Mouse (Mus musculus) layer of hippocampus, adult 2 months (tissue): ENCODE data around the gene Zbtb43. TPM values are rescaled to one million over a fixed set of nuclear protein-coding genes. Genes with fewer than 3 reads are reported as not detected.
A peak's percentile ranks its signal among the peaks of the same experiment; 100 is the strongest.

Source experiments
- DNase-seq, 2 experiments: peaks; one replicate each; pipeline ENCODE4 v3.0.0; 2022; ENCODE audit warnings: low spot score in 2 of 2
- H3K27ac ChIP-seq: fragments of 200-600 bp; 2 replicates; pipeline ENCODE4 v1.8.1; 2022
- H3K4me3 ChIP-seq: fragments of 200-600 bp; 2 replicates; pipeline ENCODE4 v1.8.1; 2022; ENCODE audit warnings: mild to moderate bottlenecking
- CTCF ChIP-seq: fragments of 200-600 bp; conservative IDR thresholded peaks from 2 replicates; pipeline ENCODE4 v1.8.1; 2022; ENCODE audit warnings: antibody characterized with exemption, mild to moderate bottlenecking, moderate library complexity
- total RNA-seq, 2 experiments: library from RNA; stranded (reverse); gene quantifications; 2 replicates each; pipeline ENCODE4 v1.2.3; 2021

The Zbtb43 gene
- total RNA-seq, 2 experiments from 2014 or later = 24.1 to 27.4 TPM

DNA sequence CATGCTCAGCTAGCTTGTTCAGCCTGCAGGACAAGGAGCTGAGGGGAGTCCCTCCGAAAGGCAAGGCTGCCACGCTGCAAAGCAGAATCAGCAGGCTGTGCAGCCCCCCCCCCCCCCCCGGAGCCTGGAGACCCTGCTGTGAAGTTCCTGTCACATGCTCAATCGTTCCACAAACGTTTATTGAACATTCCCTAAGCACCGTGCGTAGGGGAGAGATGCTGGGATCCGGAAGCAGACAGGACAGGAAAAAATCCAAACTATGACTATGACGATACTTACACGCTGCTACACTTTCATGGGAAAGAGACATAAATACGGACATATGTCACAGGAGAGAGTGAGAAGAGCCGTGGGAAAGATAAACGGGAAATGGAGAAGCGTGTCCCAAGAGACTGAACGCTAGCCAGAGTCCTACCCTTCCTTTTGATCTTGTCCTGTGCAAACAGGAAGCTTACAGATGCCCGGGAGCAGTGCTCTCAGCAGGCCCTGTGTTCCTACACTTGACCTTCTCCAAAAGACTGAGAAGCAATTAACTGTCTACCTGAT is 32.3 kb downstream of the Zbtb43 start:
- peak overlapping the region; percentile 23; the same call in 1 of the 2 replicates for H3K27ac ChIP-seq
- TF ChIP-seq CTCF = no peak
- peak overlapping the region; percentile 17; the same call in 1 of the 2 replicates for H3K4me3 ChIP-seq
- no peak for DNase-seq

DNA sequence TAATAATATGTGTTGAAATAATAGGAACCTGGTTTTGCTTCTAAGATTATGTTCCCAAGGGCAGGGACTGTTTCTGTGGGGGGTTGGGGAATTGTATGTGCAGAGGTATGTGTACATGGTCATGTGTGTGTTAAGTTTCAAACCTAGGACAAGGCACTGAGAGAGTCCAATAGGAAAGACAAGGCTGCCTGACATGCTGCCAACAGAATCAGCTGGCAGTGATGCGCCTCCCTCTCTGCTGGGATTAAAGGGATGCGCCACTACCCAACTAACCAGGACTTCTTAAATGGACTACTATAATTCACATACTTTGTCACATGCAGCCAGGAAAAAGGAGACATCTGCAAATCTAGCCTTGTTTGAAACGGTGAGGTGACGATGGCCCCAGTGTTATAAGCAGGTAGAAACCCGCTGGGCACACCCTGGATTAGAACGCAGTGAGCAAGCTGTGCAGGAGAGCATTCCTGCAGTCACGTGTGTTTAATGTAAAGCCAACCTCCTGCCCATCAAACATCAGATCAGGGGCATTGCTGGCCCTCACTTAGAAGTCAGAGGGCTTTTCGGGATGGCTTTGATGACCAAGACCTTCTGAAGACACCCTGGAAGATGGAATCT is 33.2 kb downstream of the Zbtb43 start:
- Histone ChIP-seq H3K4me3 (no peak overlapping the region), H3K27ac (peak overlapping the region; percentile 23; the same call in 1 of the 2 replicates)
- no peak for TF ChIP-seq CTCF
- DNase-seq = no peak

DNA sequence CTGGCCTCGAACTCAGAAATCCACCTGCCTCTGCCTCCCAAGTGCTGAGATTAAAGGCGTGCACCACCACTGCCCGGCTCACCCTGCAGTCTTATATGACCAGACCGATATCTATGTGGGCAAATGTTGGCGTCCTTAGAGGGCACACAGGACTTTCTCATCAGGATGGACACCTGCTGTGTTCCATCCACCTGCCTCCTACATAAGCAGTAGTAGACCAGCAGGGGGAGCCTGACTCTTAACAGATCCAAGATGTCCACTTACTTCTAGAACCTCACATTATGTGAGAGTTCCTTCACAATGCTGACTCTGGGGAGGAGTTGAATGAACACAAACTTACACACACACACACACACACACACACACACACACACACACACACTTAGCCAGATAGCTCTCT is 35.5 kb downstream of the Zbtb43 start:
- Histone ChIP-seq H3K27ac (no peak overlapping the region), H3K4me3 (no peak overlapping the region)
- TF ChIP-seq CTCF = peak; percentile 72
- peak in 1 of 2 experiments; percentile 62 for DNase-seq

DNA sequence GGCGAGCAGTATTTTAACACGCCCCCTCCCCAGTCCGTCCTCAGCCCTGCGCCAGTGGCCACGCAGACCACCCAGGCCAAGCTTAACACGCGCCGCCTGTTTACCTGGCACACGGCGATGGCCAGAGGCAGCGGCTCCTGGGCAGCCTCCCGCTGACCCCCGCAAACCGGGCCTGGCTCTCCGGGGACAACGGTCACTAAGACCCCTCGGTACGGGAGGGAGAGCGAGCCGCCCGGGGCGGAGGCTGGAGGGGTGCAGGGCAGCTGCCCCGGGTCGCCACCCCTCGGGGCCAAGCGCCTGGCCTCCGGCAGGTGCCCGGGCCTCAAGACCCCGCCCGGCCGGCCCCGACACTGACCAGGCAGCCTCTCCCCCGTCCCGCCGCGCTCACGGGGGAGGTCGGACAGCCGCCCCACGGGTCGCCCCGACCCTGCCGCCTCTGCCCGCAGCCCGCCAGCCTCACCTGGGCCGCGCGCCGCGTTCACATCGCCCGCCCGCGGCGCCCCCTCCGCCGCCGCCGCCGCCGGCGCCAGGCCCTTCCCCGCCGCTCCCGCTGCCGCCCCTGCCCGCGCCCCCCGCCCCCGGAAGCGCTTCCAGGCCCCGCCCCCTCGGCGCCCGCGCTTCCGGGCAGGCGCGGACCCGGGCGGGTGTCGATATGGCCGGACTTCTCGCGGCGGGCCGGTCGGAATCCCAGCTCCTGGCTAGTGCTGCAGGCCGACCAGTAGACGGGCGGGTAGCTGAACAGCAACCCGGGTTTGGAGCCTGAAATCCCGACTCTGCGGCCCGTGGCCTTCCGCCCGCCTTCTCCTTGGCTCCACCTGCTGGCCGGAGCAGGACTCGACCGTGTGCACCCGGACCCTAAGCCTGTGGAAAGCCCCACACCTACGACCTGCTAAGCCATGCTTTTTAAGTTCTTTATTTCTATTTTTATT is 37.3 kb downstream of the Zbtb43 start, which contains the start of gene Zbtb34:
Gene Zbtb34 (minus strand): TSS at position 554 of the 929 bp plus-strand sequence.
- Histone ChIP-seq H3K27ac (peak within 1 kb of the TSS; percentile 93), H3K4me3 (peak within 1 kb of the TSS; percentile 89)
- DNase-seq = peak in 1 of 2 experiments; percentile 59
- TF ChIP-seq CTCF = peak; percentile 93

DNA sequence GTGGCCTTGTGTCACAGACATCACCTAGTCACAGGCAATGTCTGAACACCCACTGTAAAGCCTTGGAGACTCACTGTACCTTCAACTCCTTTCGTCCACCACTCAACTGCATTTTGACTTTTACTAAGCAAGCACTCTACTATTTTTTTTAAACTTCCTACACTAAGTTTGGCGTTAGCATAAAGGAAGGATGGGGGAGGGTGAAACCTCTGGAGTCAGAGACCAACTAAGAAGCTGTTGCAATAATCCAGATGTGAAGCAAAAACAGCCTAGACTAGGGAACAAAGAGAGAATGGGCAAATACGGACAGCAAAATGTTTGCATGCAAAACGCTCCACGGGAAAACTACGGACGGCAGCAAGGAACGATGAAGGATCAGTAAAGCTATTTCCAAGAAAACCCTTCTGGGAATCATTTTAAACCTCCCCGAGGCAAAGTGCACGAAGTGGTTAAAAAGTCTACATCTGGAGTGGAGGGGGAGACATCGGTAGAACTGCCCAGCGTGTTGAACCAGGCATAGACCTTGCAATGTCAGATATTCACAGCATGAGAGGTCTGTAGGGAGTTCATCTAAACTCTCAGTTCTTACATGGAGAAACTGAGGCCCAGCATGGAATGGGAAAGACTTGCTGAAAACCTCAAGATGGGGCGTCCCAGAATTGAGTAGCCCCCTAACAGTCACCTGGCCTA is 38.1 kb downstream of the Zbtb43 start:
- no peak for TF ChIP-seq CTCF
- peak overlapping the region; percentile 89 for H3K4me3 ChIP-seq
- H3K27ac ChIP-seq = peak overlapping the region; percentile 93; the same call in 1 of the 2 replicates
- DNase-seq = no peak

DNA sequence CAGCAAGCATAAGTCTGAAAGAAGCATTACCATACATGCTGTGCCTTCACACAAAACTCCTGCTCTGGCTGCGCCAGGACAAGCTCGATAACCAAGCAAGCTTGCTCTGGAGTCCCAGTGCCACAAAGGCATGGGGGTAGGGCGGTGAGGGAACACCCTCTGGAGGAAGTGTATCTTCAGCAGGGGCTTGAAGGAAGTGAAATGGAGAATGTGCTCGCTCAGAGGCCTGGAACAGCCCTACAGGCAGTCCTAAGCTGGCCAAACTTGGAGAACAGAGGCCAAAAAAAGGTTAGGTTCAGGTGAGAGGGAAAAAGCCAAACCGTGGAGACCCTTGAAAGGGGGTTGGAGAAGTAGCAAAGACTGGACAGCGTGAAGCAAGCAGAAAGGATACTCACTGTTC is 39.0 kb downstream of the Zbtb43 start:
- peak overlapping the region; percentile 89 for H3K4me3 ChIP-seq
- DNase-seq = no peak
- H3K27ac ChIP-seq = peak overlapping the region; percentile 93; the same call in 1 of the 2 replicates
- TF ChIP-seq CTCF = no peak

DNA sequence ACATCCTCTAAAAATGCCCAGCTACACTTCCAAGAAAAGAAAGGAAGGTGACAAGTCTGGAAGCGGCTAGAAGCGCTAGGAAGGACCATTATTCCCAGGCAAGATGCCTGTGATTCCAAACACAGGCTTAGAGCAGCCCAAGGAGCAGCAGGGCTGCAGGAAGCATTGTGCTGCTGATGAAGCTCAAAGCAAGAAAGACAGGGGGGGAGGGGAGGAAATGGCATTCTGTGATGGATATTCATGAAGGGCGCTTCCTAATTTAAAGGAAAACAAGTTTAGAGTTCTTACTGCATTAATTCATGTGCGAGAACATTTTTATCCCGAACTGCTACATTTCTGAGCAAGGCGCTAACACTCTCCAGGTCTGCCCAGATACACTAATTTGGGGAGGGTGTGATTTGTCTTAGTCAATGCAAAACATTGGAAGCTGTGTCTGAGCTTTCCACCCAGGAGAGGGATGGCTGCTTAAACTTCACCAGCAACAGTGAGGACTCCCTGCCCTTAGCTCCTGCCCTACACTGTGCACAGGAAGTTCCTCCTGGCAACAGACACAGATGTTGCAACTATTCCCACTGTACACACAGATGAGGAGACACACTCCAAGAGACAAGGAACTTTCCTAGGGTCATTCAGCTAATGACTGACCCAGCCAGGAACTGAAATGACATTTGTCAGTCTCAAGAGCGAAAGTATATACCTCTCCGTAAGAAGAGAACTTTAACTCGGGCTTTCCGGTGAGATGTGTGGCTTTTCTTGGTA is 41.5 kb downstream of the Zbtb43 start:
- no peak for DNase-seq
- no peak for TF ChIP-seq CTCF
- Histone ChIP-seq H3K4me3 (no peak overlapping the region), H3K27ac (no peak overlapping the region)

DNA sequence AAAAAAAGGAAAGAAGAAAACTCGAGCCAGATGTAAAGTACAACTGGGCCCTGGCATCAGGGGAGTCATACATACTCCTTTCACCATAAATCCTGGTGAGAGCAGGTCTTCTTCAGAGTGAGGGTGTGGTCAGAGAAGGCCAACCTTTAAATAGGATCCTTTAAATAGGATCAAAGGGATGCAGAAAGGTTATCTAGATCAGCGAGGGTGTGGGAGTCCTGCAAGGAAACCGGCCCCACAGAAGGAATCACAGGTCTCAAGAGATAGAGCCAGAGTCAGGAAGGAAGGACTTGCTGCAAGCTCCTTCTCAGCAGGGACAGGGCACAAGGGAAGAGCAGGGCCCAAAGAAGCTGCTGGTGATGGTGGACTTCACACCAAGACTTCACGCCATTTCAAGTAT is 50.9 kb downstream of the Zbtb43 start:
- Histone ChIP-seq H3K4me3 (no peak overlapping the region), H3K27ac (no peak overlapping the region)
- no peak for TF ChIP-seq CTCF
- no peak for DNase-seq

DNA sequence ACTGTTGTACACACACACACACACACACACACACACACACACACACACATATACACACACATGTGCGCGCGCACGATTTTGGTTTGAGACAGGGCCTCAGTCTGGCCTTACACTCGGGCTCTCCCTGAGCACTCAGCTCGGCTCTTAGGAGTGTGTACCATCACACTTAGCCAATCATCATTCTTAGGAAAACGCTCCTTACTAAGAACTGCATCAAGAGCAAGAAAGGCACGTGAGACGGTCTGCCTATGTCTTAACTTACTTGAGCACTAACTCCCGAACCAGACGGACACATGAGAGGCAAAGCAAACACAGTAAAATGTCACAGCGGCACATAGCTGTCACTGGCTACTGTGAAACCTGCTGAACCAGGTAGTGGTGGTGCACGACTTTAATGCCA is 54.3 kb downstream of the Zbtb43 start:
- Histone ChIP-seq H3K4me3 (no peak overlapping the region), H3K27ac (no peak overlapping the region)
- DNase-seq = no peak
- TF ChIP-seq CTCF = no peak

DNA sequence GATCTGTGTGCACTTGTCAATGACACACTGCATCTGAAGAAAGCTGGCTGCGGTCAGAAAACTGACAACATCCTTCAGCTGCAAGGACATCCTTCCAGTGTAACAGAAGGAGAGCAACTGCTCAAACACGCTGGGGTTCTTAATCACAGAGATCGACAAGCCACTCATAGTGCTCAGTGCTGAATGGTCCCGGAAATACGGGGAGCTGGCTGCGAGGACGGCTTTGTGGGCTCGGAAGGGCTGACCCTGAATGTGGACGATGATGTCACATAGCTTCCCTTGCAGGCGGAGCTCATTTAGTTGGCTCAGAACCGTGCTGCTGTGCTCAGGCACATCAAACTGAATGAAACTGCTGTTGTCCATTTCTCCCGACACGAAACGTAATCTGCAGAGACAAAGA is 56.2 kb downstream of the Zbtb43 start:
- Histone ChIP-seq H3K27ac (no peak overlapping the region), H3K4me3 (no peak overlapping the region)
- no peak for DNase-seq
- TF ChIP-seq CTCF = no peak

DNA sequence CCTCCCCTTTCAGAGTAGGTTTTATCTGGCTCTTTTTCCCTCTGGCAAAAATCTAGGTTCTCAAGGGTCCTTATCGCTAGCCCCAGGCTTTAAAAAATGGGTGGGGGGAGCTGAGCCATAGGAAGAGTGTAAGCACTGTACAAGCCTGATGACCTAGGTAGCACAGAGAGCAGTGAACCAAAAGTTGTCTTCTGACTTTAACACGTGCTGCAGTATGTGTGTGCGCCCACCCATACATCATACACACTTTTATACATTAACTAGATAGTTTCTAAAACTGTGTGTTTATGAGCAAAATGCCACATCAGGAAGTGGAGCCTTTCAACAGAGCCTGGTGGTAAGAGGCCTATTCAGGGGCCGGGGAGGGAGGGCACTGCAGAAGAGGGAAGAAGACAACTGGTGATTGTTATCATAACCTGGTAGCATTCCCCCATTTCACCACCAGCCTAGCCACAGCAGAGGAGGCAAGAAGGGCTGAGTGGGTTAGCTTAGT is 64.8 kb downstream of the Zbtb43 start:
- Histone ChIP-seq H3K4me3 (no peak overlapping the region), H3K27ac (no peak overlapping the region)
- no peak for DNase-seq
- TF ChIP-seq CTCF = no peak

DNA sequence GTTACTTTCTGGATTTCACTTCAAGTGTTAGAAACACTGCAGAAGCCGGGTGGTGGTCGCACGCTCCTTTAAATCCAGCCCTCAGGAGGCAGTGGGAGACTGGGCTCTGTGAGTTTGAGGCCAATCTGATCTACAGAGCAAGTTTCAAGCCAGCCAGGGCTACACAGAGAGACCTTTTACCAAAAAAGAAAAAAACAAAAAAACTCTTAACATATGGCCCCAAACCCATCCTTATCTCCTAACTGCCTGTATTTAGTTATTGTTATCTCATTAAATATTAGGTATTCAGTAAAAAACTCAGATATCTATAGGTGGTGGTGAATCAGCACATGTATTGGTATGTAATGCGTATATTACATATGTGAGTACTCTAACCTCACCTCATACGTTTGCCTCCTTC is 65.7 kb downstream of the Zbtb43 start:
- Histone ChIP-seq H3K4me3 (no peak overlapping the region), H3K27ac (no peak overlapping the region)
- no peak for TF ChIP-seq CTCF

More for the DNA sequence above, 65.7 kb downstream of the Zbtb43 start:
- no peak for DNase-seq
